Mouse (Mus musculus) granulocyte monocyte progenitor cell, adult 5-6 weeks (primary cell): ENCODE results near the gene Creb3l2. TPM values are rescaled to one million over a fixed set of nuclear protein-coding genes. Genes with fewer than 3 reads are reported as not detected.

Experiments used
- ATAC-seq: replicated peaks from 2 replicates; pipeline ENCODE4 v1.8.0; 2016; ENCODE audit warnings: mild to moderate bottlenecking, moderate TSS enrichment, inconsistent platforms; ENCODE audit not compliant: poor library complexity, severe bottlenecking
- total RNA-seq, 2 experiments: library from RNA; stranded (forward) in 1 of 2; stranded (reverse) in 1 of 2; fragments of 200-712, 200-1000 nt in 1 of 2; fragments of >200 nt in 1 of 2; fragmentation: Nextera tagmentation in 1 of 2; gene quantifications; 2 replicates each; pipeline ENCODE4 v1.2.3; 2014 to 2017

Gene Creb3l2
- total RNA-seq, 2 experiments from 2014 or later = 3.9 to 12.1 TPM

- no peak for ATAC-seq
Observed at GRCm38 (mm10) chr6:37336381-37336780, 105.6 kb downstream of the Creb3l2 start.

- ATAC-seq = no peak
Observed at GRCm38 (mm10) chr6:37332846-37333245, 109.1 kb downstream of the Creb3l2 start.

GRCm38 (mm10) chr6:37329901-37330864, 111.8 kb downstream of the Creb3l2 start:
- no peak for ATAC-seq

- ATAC-seq = no peak
Observed at GRCm38 (mm10) chr6:37329376-37329775, 112.6 kb downstream of the Creb3l2 start.

- no peak for ATAC-seq
Observed at GRCm38 (mm10) chr6:37328671-37329070, 113.3 kb downstream of the Creb3l2 start.

GRCm38 (mm10) chr6:37327519-37327918, 114.4 kb downstream of the Creb3l2 start:
- 0 out of 2 replicates have a peak, but pooled peaks have one; percentile 20 for ATAC-seq

- no peak for ATAC-seq
Observed at GRCm38 (mm10) chr6:37326603-37326955, 115.4 kb downstream of the Creb3l2 start.

GRCm38 (mm10) chr6:37325906-37326602, 115.9 kb downstream of the Creb3l2 start:
- ATAC-seq = no peak

- no peak for ATAC-seq
Observed at GRCm38 (mm10) chr6:37325076-37325475, 116.9 kb downstream of the Creb3l2 start.

- no peak for ATAC-seq
Observed at GRCm38 (mm10) chr6:37322641-37323040, 119.3 kb downstream of the Creb3l2 start.

- ATAC-seq = no peak
Observed at GRCm38 (mm10) chr6:37322088-37322487, 119.9 kb downstream of the Creb3l2 start.

GRCm38 (mm10) chr6:37317904-37318303, 124.0 kb downstream of the Creb3l2 start:
- no peak for ATAC-seq

- no peak for ATAC-seq
Observed at GRCm38 (mm10) chr6:37315440-37315839, 126.5 kb downstream of the Creb3l2 start.

- ATAC-seq = no peak
Observed at GRCm38 (mm10) chr6:37310601-37311000, 131.3 kb downstream of the Creb3l2 start.

GRCm38 (mm10) chr6:37306616-37307015, 135.3 kb downstream of the Creb3l2 start:
- ATAC-seq = no peak

GRCm38 (mm10) chr6:37300492-37300891, 141.5 kb downstream of the Creb3l2 start:
- ATAC-seq = no peak

GRCm38 (mm10) chr6:37299562-37300390, 142.2 kb downstream of the Creb3l2 start, which contains the start of gene Dgki:
Gene Dgki, minus strand, starts transcription at chr6:37300184.
- ATAC-seq = peak; percentile 24

- ATAC-seq = no peak
Observed at GRCm38 (mm10) chr6:37298982-37299381, 143.0 kb downstream of the Creb3l2 start.

GRCm38 (mm10) chr6:37297744-37298482, 144.0 kb downstream of the Creb3l2 start:
- ATAC-seq = no peak

- no peak for ATAC-seq
Observed at GRCm38 (mm10) chr6:37292068-37292467, 149.9 kb downstream of the Creb3l2 start.
